Mouse (Mus musculus) myocyte (in vitro differentiated cells): ENCODE data around the gene Rpl10a.

ENCODE experiments used
- CEBPB ChIP-seq: IDR thresholded peaks from 2 replicates; pipeline ENCODE4 v1.6.1; 2011; ENCODE audit warnings: mild to moderate bottlenecking, moderate library complexity; ENCODE audit not compliant: poor library complexity, insufficient read depth, severe bottlenecking
- POLR2A ChIP-seq: IDR thresholded peaks from one replicate; pipeline ENCODE4 v1.6.1; 2011; ENCODE audit warnings: low read depth, mild to moderate bottlenecking, control low read depth, moderate library complexity; ENCODE audit not compliant: insufficient read length

DNA sequence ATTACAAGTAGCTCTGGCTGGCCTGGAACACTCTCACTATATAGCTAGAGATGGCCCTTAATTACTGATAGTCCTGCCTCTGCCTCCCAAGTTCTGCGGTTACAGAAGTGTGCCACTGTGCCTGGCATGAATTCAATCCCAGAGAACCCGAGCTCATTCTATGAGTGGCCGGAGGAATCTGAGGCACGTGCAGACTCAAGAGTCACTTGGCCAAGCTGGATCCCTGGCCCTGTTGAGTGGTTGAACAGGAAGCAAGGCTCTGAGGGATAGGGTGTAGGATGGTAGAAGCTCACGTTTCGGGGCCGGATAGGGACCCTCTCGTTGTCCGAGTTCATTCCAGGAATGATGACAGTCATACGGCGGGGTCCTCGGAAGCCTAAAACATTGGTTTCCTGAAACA is 27.6 kb downstream of the Rpl10a start:
- TF ChIP-seq POLR2A (no peak), CEBPB (no peak)
